ENCODE assay signal across 8 mouse cellular contexts in the genomic region with DNA sequence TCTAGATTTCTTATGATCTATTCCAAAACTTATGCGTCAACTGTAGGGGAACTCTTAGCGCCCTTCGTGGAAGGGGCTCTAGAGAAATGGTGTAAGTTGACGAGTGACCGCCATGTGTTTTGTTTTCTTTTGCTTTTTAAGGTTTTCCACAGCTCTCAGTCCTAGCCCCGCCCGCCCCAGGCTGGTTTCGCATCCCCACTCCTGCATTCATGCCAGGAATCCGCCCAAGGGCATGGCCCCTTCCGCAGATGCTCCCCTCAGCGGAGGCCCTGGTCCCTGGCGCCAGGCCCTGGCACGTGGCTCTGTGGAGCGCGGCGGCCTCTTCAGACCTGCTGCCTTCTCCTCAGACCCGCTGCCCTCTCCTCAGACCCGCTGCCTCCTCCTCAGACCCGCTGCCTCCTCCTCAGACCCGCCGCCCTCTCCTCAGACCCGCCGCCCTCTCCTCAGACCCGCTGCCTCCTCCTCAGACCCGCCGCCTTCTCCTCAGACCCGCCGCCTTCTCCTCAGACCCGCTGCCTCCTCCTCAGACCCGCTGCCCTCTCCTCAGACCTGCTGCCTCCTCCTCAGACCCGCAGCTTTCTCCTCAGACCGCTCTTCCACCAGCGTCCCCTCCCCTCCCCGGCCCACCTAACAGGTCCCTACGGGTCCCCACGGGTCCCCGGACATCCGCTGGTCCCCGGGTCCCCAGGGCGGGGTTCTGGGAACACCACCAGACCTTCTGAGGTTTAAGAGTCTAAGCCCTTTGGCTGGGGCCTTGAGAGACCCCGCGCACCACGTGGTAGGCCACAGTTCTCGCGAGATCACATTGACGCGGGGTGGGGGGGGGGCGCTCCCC. TPM values are rescaled to one million over a fixed set of nuclear protein-coding genes. Genes with fewer than 3 reads are reported as not detected.
DNase-seq lines count a peak whose midpoint lies in the region; ATAC-seq and TF ChIP-seq lines count a peak whose summit lies in the region.

No protein-coding gene starts in this region.

- DNase-seq in layer of hippocampus, adult 2 months (ENCODE audit: low spot score in 2 of 2), result no peak
- DNase-seq in layer of hippocampus, postnatal 36 days, result no peak
- peak; percentile 60 for DNase-seq in embryonic facial prominence, embryonic 11.5 days (ENCODE audit: low spot score)
- peak; percentile 48 for DNase-seq in midbrain, embryonic 14.5 days
- no peak for DNase-seq in c-Kit-positive CD71-positive TER-119-positive erythroid progenitor cells, embryonic 14.5 days (ENCODE audit: low spot score)
- DNase-seq in layer of hippocampus, postnatal 14 days (ENCODE audit: low spot score in 2 of 2), result no peak
- DNase-seq in right cerebral cortex, adult 18-20 months, result no peak

- H3K4me3 ChIP-seq in layer of hippocampus, adult 2 months, result peak overlapping the region; percentile 32
- peak overlapping the region; percentile 38 for H3K4me3 ChIP-seq in embryonic facial prominence, embryonic 11.5 days (ENCODE audit: low read depth, low read length)
- peak overlapping the region; percentile 40 for H3K4me3 ChIP-seq in hindbrain, embryonic 12.5 days
- peak overlapping the region; percentile 33 for H3K4me3 ChIP-seq in midbrain, embryonic 14.5 days (replicated peaks; ENCODE audit: low read depth, low read length)

- no peak for TF ChIP-seq CTCF in layer of hippocampus, adult 2 months (conservative IDR thresholded peaks at IDR 0.05)

- 14% methylated on average over 46 of the region's 48 CpGs for WGBS in embryonic facial prominence, embryonic 11.5 days
- WGBS in hindbrain, embryonic 12.5 days, result 14% methylated on average over 44 of the region's 48 CpGs
- 14% methylated on average over 48 of the region's 48 CpGs for WGBS in midbrain, embryonic 14.5 days

- H3K27ac ChIP-seq in layer of hippocampus, adult 2 months, result no peak overlapping the region
- no peak overlapping the region for H3K27ac ChIP-seq in embryonic facial prominence, embryonic 11.5 days (replicated peaks; ENCODE audit: low read depth, low read length)
- no peak overlapping the region for H3K27ac ChIP-seq in hindbrain, embryonic 12.5 days
- H3K27ac ChIP-seq in midbrain, embryonic 14.5 days (replicated peaks; ENCODE audit: low read depth, low read length), result no peak overlapping the region

- no peaks in the 10 kb centered on the region for H3K9me3 ChIP-seq in embryonic facial prominence, embryonic 11.5 days (replicated peaks; ENCODE audit: control insufficient read depth, low read length)
- peaks cover 11% of the 10 kb centered on the region; the same call in 1 of the 2 replicates for H3K9me3 ChIP-seq in hindbrain, embryonic 12.5 days (replicated peaks)
- peaks cover 3% of the 10 kb centered on the region; the same call in 1 of the 2 replicates for H3K9me3 ChIP-seq in midbrain, embryonic 14.5 days (ENCODE audit: control insufficient read depth, low read length)

- peak overlapping the region; percentile 61 for H3K4me2 ChIP-seq in embryonic facial prominence, embryonic 11.5 days (ENCODE audit: low read depth, low read length)
- H3K4me2 ChIP-seq in hindbrain, embryonic 12.5 days (replicated peaks), result peak overlapping the region; percentile 73
- peak overlapping the region; percentile 54 for H3K4me2 ChIP-seq in midbrain, embryonic 14.5 days (ENCODE audit: low read length)

- ATAC-seq in embryonic facial prominence, embryonic 11.5 days (replicated peaks; ENCODE audit: insufficient number of reproducible peaks, low FRiP score, low TSS enrichment, low read depth), result no peak; the same call in 1 of the 2 replicates
- no peak for ATAC-seq in hindbrain, embryonic 12.5 days (ENCODE audit: low FRiP score)
- ATAC-seq in midbrain, embryonic 14.5 days (ENCODE audit: low FRiP score, low TSS enrichment), result no peak

- H3K27me3 ChIP-seq in embryonic facial prominence, embryonic 11.5 days (ENCODE audit: control insufficient read depth, insufficient read depth, low read length), result no peaks in the 10 kb centered on the region
- H3K27me3 ChIP-seq in hindbrain, embryonic 12.5 days, result peaks cover 17% of the 10 kb centered on the region
- H3K27me3 ChIP-seq in midbrain, embryonic 14.5 days (ENCODE audit: control insufficient read depth, insufficient read depth, low read length), result 0 out of 2 replicates have a peak, but pooled peaks cover 8% of the 10 kb centered on the region

- H3K4me1 ChIP-seq in embryonic facial prominence, embryonic 11.5 days (ENCODE audit: control insufficient read depth, insufficient read depth, low read length), result no peaks in the 10 kb centered on the region
- peaks cover 7% of the 10 kb centered on the region for H3K4me1 ChIP-seq in hindbrain, embryonic 12.5 days
- no peaks in the 10 kb centered on the region for H3K4me1 ChIP-seq in midbrain, embryonic 14.5 days (ENCODE audit: control insufficient read depth, insufficient read depth, low read length)

- peak overlapping the region; percentile 56 for H3K9ac ChIP-seq in embryonic facial prominence, embryonic 11.5 days (replicated peaks; ENCODE audit: low read length)
- H3K9ac ChIP-seq in hindbrain, embryonic 12.5 days, result peak overlapping the region; percentile 58
- H3K9ac ChIP-seq in midbrain, embryonic 14.5 days (replicated peaks; ENCODE audit: low read length), result peak overlapping the region; percentile 37; the same call in 1 of the 2 replicates

- H3K36me3 ChIP-seq in embryonic facial prominence, embryonic 11.5 days (replicated peaks; ENCODE audit: control insufficient read depth, insufficient read depth, low read depth, low read length), result no peaks in the 10 kb centered on the region
- H3K36me3 ChIP-seq in hindbrain, embryonic 12.5 days, result no peaks in the 10 kb centered on the region
- H3K36me3 ChIP-seq in midbrain, embryonic 14.5 days (ENCODE audit: control insufficient read depth, insufficient read depth, low read length), result no peaks in the 10 kb centered on the region

RNA-seq across cellular contexts. Expression of a gene that starts 22.3 kb away (rescaled TPM):
- total RNA-seq in layer of hippocampus, adult 2 months (2021), result not detected
- not detected for total RNA-seq in layer of hippocampus, postnatal 36 days (2021)
- 7.9 and 11.6 TPM in 2 replicates for polyA plus RNA-seq in embryonic facial prominence, embryonic 11.5 days (2014; fragmentation: Nextera tagmentation; extraction: Ambion mirVana)
- polyA plus RNA-seq in hindbrain, embryonic 12.5 days (2016; fragmentation: Nextera tagmentation; extraction: Ambion mirVana), result 0.17 TPM in 1 of 2 replicates, not detected in the other
- not detected in 2 replicates for polyA plus RNA-seq in midbrain, embryonic 14.5 days (2014; fragmentation: Nextera tagmentation; extraction: Ambion mirVana)
- not detected for total RNA-seq in layer of hippocampus, postnatal 14 days (2021)

RNA-seq across cellular contexts. Expression of a gene that starts 23.2 kb away (rescaled TPM):
- total RNA-seq in layer of hippocampus, adult 2 months (2021), result 1 to 10 TPM; 6.1 to 6.5 TPM
- total RNA-seq in layer of hippocampus, postnatal 36 days (2021), result 1 to 10 TPM; 5.2 to 8.2 TPM
- 5.0 and 6.3 TPM in 2 replicates for polyA plus RNA-seq in embryonic facial prominence, embryonic 11.5 days (2014; fragmentation: Nextera tagmentation; extraction: Ambion mirVana)
- 4.1 and 4.2 TPM in 2 replicates for polyA plus RNA-seq in hindbrain, embryonic 12.5 days (2016; fragmentation: Nextera tagmentation; extraction: Ambion mirVana)
- polyA plus RNA-seq in midbrain, embryonic 14.5 days (2014; fragmentation: Nextera tagmentation; extraction: Ambion mirVana), result 2.9 and 3.0 TPM in 2 replicates
- total RNA-seq in layer of hippocampus, postnatal 14 days (2021), result 1 to 10 TPM; 4.2 to 6.2 TPM

Comparison
In these comparisons a context has a peak if more than half of its experiments do, and no peak if none do; other contexts are left out.
1. DNase-seq: peak in embryonic facial prominence, embryonic 11.5 days (single experiment) and midbrain, embryonic 14.5 days (single experiment); none in layer of hippocampus, adult 2 months (0 of 2), layer of hippocampus, postnatal 36 days (0 of 2), c-Kit-positive CD71-positive TER-119-positive erythroid progenitor cells, embryonic 14.5 days (single experiment), layer of hippocampus, postnatal 14 days (0 of 2) and right cerebral cortex, adult 18-20 months (single experiment).
2. Peak in every context shown above with its lines, with median percentiles within 50 percentile points of each other: H3K4me3 ChIP-seq, H3K4me2 ChIP-seq and H3K9ac ChIP-seq.